Mouse (Mus musculus) midbrain, postnatal 0 days (tissue): Measurements from ENCODE around the gene Cpm. TPM values are rescaled to one million over a fixed set of nuclear protein-coding genes. Genes with fewer than 3 reads are reported as not detected.
A peak's percentile ranks its signal among the peaks of the same experiment; 100 is the strongest.

Experiments used
- ATAC-seq: fragments of 200-750 bp; cut with Nextera tagmentation; 2 replicates; pipeline ENCODE4 v1.8.0; 2017; ENCODE audit warnings: moderate number of reproducible peaks, mild to moderate bottlenecking, moderate TSS enrichment, moderate library complexity; ENCODE audit not compliant: low FRiP score
- DNase-seq: peaks from one replicate; pipeline ENCODE4 v3.0.0-alpha.2; 2015; ENCODE audit warnings: low spot score
- H3K27ac ChIP-seq: fragments of 300-500 bp; sonication (generic); 2 replicates; pipeline ENCODE4 v1.5.1; 2014; ENCODE audit warnings: low read depth, mild to moderate bottlenecking, low read length, mixed read lengths
- H3K27me3 ChIP-seq: fragments of 300-500 bp; sonication (generic); 2 replicates; pipeline ENCODE4 v1.6.1; 2014; ENCODE audit warnings: low read length, control low read depth, mixed read lengths; ENCODE audit not compliant: insufficient read depth
- H3K36me3 ChIP-seq: fragments of 300-500 bp; sonication (generic); 2 replicates; pipeline ENCODE4 v1.6.1; 2014; ENCODE audit warnings: low read length, control low read depth, mixed read lengths; ENCODE audit not compliant: insufficient read depth
- H3K4me1 ChIP-seq: fragments of 300-500 bp; sonication (generic); 2 replicates; pipeline ENCODE4 v1.6.1; 2014; ENCODE audit warnings: mild to moderate bottlenecking, control low read depth, antibody characterized with exemption, low read length, mixed read lengths; ENCODE audit not compliant: insufficient read depth
- H3K4me2 ChIP-seq: fragments of 300-500 bp; sonication (generic); 2 replicates; pipeline ENCODE4 v1.6.1; 2014; ENCODE audit warnings: low read depth, mild to moderate bottlenecking, low read length, mixed read lengths; ENCODE audit not compliant: poor library complexity, severe bottlenecking
- H3K4me3 ChIP-seq: fragments of 300-500 bp; sonication (generic); 2 replicates; pipeline ENCODE4 v1.5.1; 2014; ENCODE audit warnings: low read depth, mild to moderate bottlenecking, low read length, moderate library complexity
- H3K9ac ChIP-seq: fragments of 300-500 bp; sonication (generic); replicated peaks from 2 replicates; pipeline ENCODE4 v1.6.1; 2014; ENCODE audit warnings: mild to moderate bottlenecking, low read length, moderate library complexity, mixed read lengths; ENCODE audit not compliant: poor library complexity, severe bottlenecking
- H3K9me3 ChIP-seq: fragments of 300-500 bp; sonication (generic); 2 replicates; pipeline ENCODE4 v1.6.1; 2016; ENCODE audit warnings: low read length, control low read depth
- CTCF ChIP-seq: IDR thresholded peaks from 2 replicates; pipeline ENCODE4 v1.5.1; 2016; ENCODE audit warnings: antibody characterized with exemption, mild to moderate bottlenecking
- WGBS: fragments of 180-500 bp; shearing (Covaris S2); extraction: QIAGEN DNeasy Blood & Tissue Kit; methylation state at CpG from one replicate; pipeline ENCODE4 v1.1.7; 2014; 5-methylcytosine and 5-hydroxymethylcytosine counted together
- polyA plus RNA-seq: library from polyadenylated mRNA; unstranded; fragments of >200 nt; fragmentation: Nextera tagmentation; extraction: Ambion mirVana; gene quantifications from 2 replicates; pipeline ENCODE4 v1.2.1, GENCODE M21; 2015
- total RNA-seq: library from RNA; depleted of rRNA; stranded (reverse); fragments of >200 nt; gene quantifications from 2 replicates; pipeline ENCODE4 v1.2.3, GENCODE M21; 2014

The Cpm gene
- total and polyA plus RNA-seq, 2 experiments from 2014 or later = 3.9 to 7.9 TPM

DNA sequence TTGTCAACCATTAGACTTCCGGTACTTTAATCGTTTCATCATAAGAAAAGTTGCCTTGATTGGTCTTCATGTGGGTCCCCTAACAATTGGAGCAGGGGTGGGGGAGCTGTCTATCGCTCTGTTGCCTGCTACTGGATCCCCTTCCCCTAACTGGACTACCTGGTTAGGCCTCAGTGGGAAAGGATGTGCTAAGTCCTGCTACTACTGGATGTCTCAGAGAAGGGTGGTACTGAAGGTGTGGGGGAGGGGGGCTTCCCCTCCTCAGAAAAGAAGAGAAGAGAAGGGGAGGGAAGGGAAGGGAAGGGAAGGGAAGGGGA, 3.0 kb upstream of the Cpm start:
- ATAC-seq = no peak
- Histone ChIP-seq H3K36me3 (no peaks in the 10 kb centered on the region), H3K9me3 (no peaks in the 10 kb centered on the region), H3K9ac (no peak overlapping the region), H3K27me3 (peaks cover 23% of the 10 kb centered on the region), H3K27ac (no peak overlapping the region), H3K4me2 (no peak overlapping the region), H3K4me3 (no peak overlapping the region), H3K4me1 (peaks cover 5% of the 10 kb centered on the region; the same call in 1 of the 2 replicates)
- 85% methylated on average over 3 of the region's 3 CpGs for WGBS
- TF ChIP-seq CTCF = no peak
- no peak for DNase-seq

DNA sequence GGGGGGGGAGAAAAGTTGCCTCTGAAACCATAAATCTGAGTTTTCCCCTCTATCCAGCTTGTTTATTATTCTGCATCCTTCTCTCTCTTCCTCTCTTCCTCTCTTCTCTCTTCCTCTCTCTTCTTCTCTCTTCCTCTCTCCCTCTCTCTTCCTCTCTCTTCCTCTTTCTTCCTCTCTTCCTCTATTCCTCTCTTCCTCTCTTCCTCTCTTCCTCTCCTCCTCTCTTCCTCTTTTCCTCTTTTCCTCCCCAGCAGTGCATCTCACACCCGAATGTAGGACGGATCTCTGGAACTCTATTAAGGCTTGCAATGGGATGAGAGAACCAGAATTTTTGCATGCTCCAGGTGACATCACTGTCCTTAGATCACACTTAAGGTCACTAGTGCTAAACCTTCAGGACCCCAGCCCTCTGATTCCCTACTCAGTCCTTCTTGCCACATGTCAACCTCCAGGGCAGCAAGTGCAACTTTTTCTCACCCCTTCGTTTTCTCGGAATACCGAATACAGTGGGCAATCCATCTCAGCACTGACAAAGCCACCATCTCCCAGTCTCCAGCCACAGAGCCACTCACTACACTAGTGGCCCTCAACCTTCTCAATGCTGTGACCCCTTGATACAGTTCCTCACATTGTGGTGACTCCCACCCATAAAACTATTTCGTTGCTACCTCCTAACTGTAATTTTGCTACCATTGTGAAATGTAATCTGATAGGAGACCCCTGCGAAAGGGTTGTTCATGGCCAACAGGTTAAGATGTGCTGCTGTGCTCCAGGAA, 2.3 kb upstream of the Cpm start:
- no peak for DNase-seq
- WGBS = 86% methylated on average over 7 of the region's 7 CpGs
- TF ChIP-seq CTCF = no peak

DNA sequence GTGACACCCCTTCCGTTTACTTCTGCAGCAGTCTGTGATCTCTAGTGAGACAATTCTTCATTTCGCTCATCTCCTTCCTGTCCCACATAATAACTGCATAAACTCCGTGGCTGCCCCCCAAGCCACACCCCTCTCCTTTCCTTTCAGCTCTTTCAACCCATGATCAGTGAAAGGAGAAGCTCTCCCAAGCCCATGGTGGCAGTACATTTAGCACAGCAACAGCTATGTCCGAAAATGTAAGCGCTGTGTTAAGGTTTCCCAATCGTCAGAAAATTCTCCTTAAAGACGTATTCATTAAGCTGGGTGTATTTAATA, 1.7 kb upstream of the Cpm start:
- DNase-seq (no peak), ATAC-seq (no peak)
- H3K4me1 ChIP-seq = peaks cover 5% of the 10 kb centered on the region; the same call in 1 of the 2 replicates
- no peaks in the 10 kb centered on the region for H3K9me3 ChIP-seq
- H3K4me2 ChIP-seq = no peak overlapping the region
- H3K9ac ChIP-seq = no peak overlapping the region
- H3K27me3 ChIP-seq = peaks cover 28% of the 10 kb centered on the region
- H3K36me3 ChIP-seq = no peaks in the 10 kb centered on the region
- H3K27ac ChIP-seq = no peak overlapping the region
- TF ChIP-seq CTCF = no peak
- 56% methylated on average over 7 of the region's 7 CpGs for WGBS
- no peak overlapping the region for H3K4me3 ChIP-seq

More for the DNA sequence above, 2.3 kb upstream of the Cpm start:
- Histone ChIP-seq H3K27me3 (peaks cover 28% of the 10 kb centered on the region), H3K4me2 (no peak overlapping the region), H3K4me1 (peaks cover 5% of the 10 kb centered on the region; the same call in 1 of the 2 replicates), H3K27ac (no peak overlapping the region), H3K36me3 (no peaks in the 10 kb centered on the region), H3K4me3 (no peak overlapping the region), H3K9me3 (no peaks in the 10 kb centered on the region), H3K9ac (no peak overlapping the region)
- ATAC-seq = no peak

DNA sequence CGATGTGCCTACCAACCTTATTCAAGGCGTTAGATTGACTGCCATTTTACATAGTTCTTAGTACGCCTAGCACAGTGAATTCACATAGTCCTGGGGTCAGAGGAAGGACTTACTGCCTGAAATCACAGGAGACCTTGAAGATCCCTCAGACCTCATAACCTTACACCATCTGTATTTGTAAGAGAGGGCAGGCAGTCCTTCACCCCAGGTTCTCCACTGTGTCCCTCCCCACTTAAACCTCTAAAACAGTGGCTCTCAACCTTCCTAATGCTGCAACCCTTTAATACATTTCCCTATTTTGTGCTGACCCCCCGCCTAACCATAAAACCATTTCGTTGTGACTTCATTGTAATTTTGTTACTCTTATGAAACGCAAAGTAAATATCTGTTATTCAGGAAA, 1.4 kb upstream of the Cpm start:
- no peak for TF ChIP-seq CTCF
- 39% methylated on average over 6 of the region's 6 CpGs for WGBS
- peaks cover 28% of the 10 kb centered on the region for H3K27me3 ChIP-seq
- ATAC-seq (no peak), DNase-seq (no peak)
- H3K4me1 ChIP-seq = peaks cover 5% of the 10 kb centered on the region; the same call in 1 of the 2 replicates
- no peak overlapping the region for H3K4me2 ChIP-seq
- no peak overlapping the region for H3K9ac ChIP-seq
- no peaks in the 10 kb centered on the region for H3K9me3 ChIP-seq
- no peaks in the 10 kb centered on the region for H3K36me3 ChIP-seq
- no peak overlapping the region for H3K4me3 ChIP-seq
- H3K27ac ChIP-seq = no peak overlapping the region

DNA sequence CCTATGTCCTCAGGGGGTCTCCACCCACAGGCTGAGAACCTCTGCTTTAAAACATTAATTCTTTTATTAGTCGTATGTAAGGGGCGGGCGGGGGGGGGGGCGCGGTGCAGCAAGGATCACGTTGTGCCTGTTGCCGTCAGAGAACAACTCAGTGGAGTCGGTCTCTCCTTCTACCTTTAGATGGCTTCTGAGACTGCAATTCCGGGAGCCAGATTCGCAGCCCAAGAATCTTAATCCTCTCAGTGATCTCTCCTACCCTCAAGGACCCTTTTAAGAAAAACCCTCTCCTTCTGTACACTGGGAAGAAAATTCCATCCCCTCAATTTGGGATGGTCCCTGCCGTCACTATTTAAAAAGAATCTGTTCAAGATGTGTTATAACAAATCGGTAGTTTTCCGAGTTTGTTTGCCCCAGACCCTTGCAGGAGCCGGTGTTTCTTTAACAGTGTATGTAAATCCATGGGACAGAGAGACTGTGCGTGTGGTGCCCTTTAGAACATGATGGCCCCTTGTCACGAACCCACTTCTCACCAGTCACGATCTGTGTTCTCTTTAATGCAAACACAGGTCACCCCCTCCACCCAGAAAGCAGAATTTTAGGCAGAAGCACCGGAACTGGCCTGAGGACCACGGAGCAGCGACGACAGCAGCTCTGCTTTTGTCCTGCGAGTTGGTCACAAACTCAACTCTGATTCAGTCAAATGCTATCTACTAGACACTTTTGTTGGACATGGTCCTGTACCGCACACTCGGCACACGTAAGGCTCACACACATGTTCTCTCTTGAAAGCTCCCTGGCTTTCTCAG, 734 bp upstream of the Cpm start:
- Histone ChIP-seq H3K9ac (no peak overlapping the region), H3K9me3 (no peaks in the 10 kb centered on the region), H3K4me1 (peaks cover 5% of the 10 kb centered on the region; the same call in 1 of the 2 replicates), H3K27me3 (peaks cover 28% of the 10 kb centered on the region), H3K4me3 (peak overlapping the region; percentile 47), H3K36me3 (no peaks in the 10 kb centered on the region), H3K27ac (no peak overlapping the region), H3K4me2 (peak overlapping the region; percentile 88)
- no peak for DNase-seq
- WGBS = 2% methylated on average over 25 of the region's 25 CpGs
- no peak for ATAC-seq
- no peak for TF ChIP-seq CTCF

DNA sequence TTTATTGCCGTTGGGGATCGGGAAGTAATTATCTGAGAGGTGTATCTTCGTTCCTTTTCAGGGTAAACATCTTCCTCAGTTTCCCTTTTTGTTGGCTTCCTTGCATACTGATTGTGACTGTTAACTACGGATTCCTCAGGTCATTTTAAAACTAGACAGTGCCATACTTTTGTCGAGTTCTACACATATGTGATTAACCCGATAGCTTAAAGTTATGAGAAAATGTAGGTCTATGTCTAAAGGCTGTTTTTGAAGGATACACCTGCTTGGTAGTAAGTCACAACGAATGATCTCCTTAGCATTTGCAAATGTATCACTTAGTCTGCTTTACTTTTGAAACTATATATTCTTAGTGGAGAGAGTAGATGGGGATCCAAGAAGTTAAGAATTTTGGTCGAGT, 876 bp downstream of the Cpm start:
- no peak for TF ChIP-seq CTCF
- peak overlapping the region; percentile 88; the same call in 1 of the 2 replicates for H3K4me2 ChIP-seq
- no peak for DNase-seq
- H3K9me3 ChIP-seq = no peaks in the 10 kb centered on the region
- no peaks in the 10 kb centered on the region for H3K36me3 ChIP-seq
- no peak for ATAC-seq
- H3K4me3 ChIP-seq = no peak overlapping the region
- H3K27ac ChIP-seq = no peak overlapping the region
- H3K4me1 ChIP-seq = peaks cover 5% of the 10 kb centered on the region; the same call in 1 of the 2 replicates
- peaks cover 28% of the 10 kb centered on the region for H3K27me3 ChIP-seq
- H3K9ac ChIP-seq = no peak overlapping the region
- 31% methylated on average over 8 of the region's 8 CpGs for WGBS
